Comparison of ENCODE assay signal across 10 mouse cellular contexts in genomic region chr19:23162387-23162809, GRCm38 (mm10). TPM values are rescaled to one million over a fixed set of nuclear protein-coding genes. Genes with fewer than 3 reads are reported as not detected.
A peak's percentile ranks its signal among the peaks of the same experiment; 100 is the strongest.
DNase-seq lines count a peak whose midpoint lies in the region; ATAC-seq lines count a peak whose summit lies in the region.
"Had no signal": no experiment of that assay in that cellular context is flagged by ENCODE, and none has a peak within 500 bp of the region (broad histone marks: within the 10 kb centered on the region; RNA-seq: fewer than 3 reads in every experiment).

No protein-coding gene starts in this region.

- ATAC-seq in heart, embryonic 16.5 days (replicated peaks; ENCODE audit: extremely low read depth, insufficient read depth, low FRiP score), result 0 out of 2 replicates have a peak, but pooled peaks have one; percentile 18

- peaks cover 3% of the 10 kb centered on the region for H3K4me1 ChIP-seq in heart, embryonic 16.5 days (ENCODE audit: control insufficient read depth, insufficient read depth, low read length)
- H3K4me1 ChIP-seq: liver, embryonic 13.5 days; neural tube, embryonic 12.5 days had no signal

- peak; percentile 55 for DNase-seq in adrenal gland, adult 2 months
- DNase-seq in adrenal gland, adult 8-10 months, result no peak
- DNase-seq in kidney, adult 18-20 months, result peak; percentile 31
- no peak for DNase-seq in kidney, postnatal 14 days
- DNase-seq in R1 (ENCODE audit: low read depth, low spot score), result peak; percentile 91
- no peak for DNase-seq in thymus, postnatal 4 days
- DNase-seq in thymus, postnatal 14 days, result no peak
- DNase-seq: liver, embryonic 13.5 days had no signal

- H3K9me3 ChIP-seq in heart, embryonic 16.5 days (replicated peaks; ENCODE audit: control insufficient read depth, low read length), result no peaks in the 10 kb centered on the region
- H3K9me3 ChIP-seq: liver, embryonic 13.5 days; neural tube, embryonic 12.5 days had no signal

- 15% methylated on average over 8 of the region's 8 CpGs for whole genome bisulfite sequencing in heart, embryonic 16.5 days

- peaks cover 2% of the 10 kb centered on the region; the same call in 1 of the 2 replicates for H3K36me3 ChIP-seq in heart, embryonic 16.5 days (ENCODE audit: control insufficient read depth, insufficient read depth)
- H3K36me3 ChIP-seq: liver, embryonic 13.5 days; neural tube, embryonic 12.5 days had no signal

- H3K27ac ChIP-seq in heart, embryonic 16.5 days (ENCODE audit: low read length), result no peak overlapping the region
- H3K27ac ChIP-seq: liver, embryonic 13.5 days; neural tube, embryonic 12.5 days had no signal

- no peak overlapping the region for H3K9ac ChIP-seq in heart, embryonic 16.5 days (ENCODE audit: low read length)
- H3K9ac ChIP-seq: liver, embryonic 13.5 days; neural tube, embryonic 12.5 days had no signal

- no peaks in the 10 kb centered on the region for H3K27me3 ChIP-seq in heart, embryonic 16.5 days (ENCODE audit: control insufficient read depth, insufficient read depth, low read length)
- H3K27me3 ChIP-seq: liver, embryonic 13.5 days; neural tube, embryonic 12.5 days had no signal

- H3K4me3 ChIP-seq in heart, embryonic 16.5 days (ENCODE audit: low read length), result no peak overlapping the region
- H3K4me3 ChIP-seq: liver, embryonic 13.5 days; neural tube, embryonic 12.5 days had no signal

- H3K4me2 ChIP-seq in heart, embryonic 16.5 days (ENCODE audit: low read depth, low read length), result no peak overlapping the region
- H3K4me2 ChIP-seq: liver, embryonic 13.5 days; neural tube, embryonic 12.5 days had no signal

RNA-seq across cellular contexts. Expression of gene Klf9, which starts 21.4 kb away (rescaled TPM):
- 10 to 100 TPM; 75.8 to 85.6 TPM for total RNA-seq in adrenal gland, adult 2 months (2021)
- polyA plus RNA-seq in adrenal gland, adult 2 months (2012; rRNA removed), result 64.4 and 66.5 TPM in 2 replicates
- total RNA-seq in adrenal gland, adult 8-10 months (2022), result 10 to 100 TPM; 57.6 to 89.0 (median 71.0) TPM
- 3.8 and 3.9 TPM in 2 replicates for polyA plus RNA-seq in heart, embryonic 16.5 days (2015; fragmentation: Nextera tagmentation; extraction: Ambion mirVana)

Comparison
In these comparisons a context has a peak if more than half of its experiments do, and no peak if none do; other contexts are left out.
1. DNase-seq: peak in adrenal gland, adult 2 months (single experiment), kidney, adult 18-20 months (single experiment) and R1 (single experiment); none in adrenal gland, adult 8-10 months (single experiment), kidney, postnatal 14 days (single experiment), thymus, postnatal 4 days (single experiment) and thymus, postnatal 14 days (single experiment).